Mouse (Mus musculus): ENCODE measurements around the gene Abcf1. TPM values are rescaled to one million over a fixed set of nuclear protein-coding genes. Genes with fewer than 3 reads are reported as not detected.

Gene Abcf1
- total and polyA plus RNA-seq, 3 experiments = 52.8 to 290 (median 110) TPM

DNA sequence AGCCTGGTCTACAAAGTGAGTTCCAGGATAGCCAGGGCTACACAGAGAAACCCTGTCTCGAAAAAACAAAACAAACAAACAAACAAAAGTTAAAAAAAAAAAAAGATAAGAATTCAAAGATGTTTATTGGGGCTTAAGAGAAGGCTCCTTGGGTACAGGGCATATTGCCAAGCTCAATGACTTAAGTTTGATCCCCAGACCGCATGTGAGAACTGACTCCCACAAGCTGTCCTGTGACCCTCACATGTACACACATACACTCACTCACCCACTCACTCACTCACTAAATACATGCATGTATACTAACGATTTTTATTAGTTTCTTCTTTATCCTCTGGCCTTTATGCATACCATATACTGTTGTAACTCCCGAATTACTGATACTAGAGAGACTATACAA is 30.8 kb upstream of the Abcf1 start:
- Histone ChIP-seq H3K4me3 (replicated peaks in 1 of 3; ENCODE audit: low read depth in 2 of 3, low read length in 2 of 3, poor library complexity in 1 of 3) (no peak overlapping the region), H3K4me1 (ENCODE audit: control insufficient read depth in 1 of 2, insufficient read depth in 2 of 2) (peaks cover 7 to 35% of the 10 kb centered on the region in 2 experiments; a peak in 2 of 4 replicates), H3K27me3 (replicated peaks) (no peaks in the 10 kb centered on the region), H3K79me2 (replicated peaks; ENCODE audit: control insufficient read depth, extremely low read depth, insufficient read depth, poor library complexity, severe bottlenecking) (peaks cover 55% of the 10 kb centered on the region), H3K9me3 (replicated peaks; ENCODE audit: low read length) (peaks cover 28% of the 10 kb centered on the region), H3K36me3 (replicated peaks in 1 of 2; ENCODE audit: control insufficient read depth in 1 of 2, insufficient read depth in 1 of 2, low read length in 1 of 2) (peaks cover 15 to 30% of the 10 kb centered on the region in 2 experiments), H3K27ac (ENCODE audit: insufficient read depth, low read depth) (peak overlapping the region; percentile 86), H3K4me2 (ENCODE audit: insufficient read depth, low read depth, poor library complexity, severe bottlenecking) (peak overlapping the region; percentile 85; the same call in 1 of the 2 replicates), H3K9ac (ENCODE audit: insufficient read depth, low read depth) (peak overlapping the region; percentile 66)
- no peak for DNase-seq (ENCODE audit: extremely low read depth)
- TF ChIP-seq BHLHE40 (IDR thresholded peaks at IDR 0.05; ENCODE audit: low read depth, low read length) (no peak), SIN3A (IDR thresholded peaks at IDR 0.05; ENCODE audit: low read length) (no peak), POLR2A (IDR thresholded peaks at IDR 0.05; ENCODE audit: low read depth, low read length) (no peak)
- dilution Hi-C loops (cut with MboI; ENCODE audit: extremely low pct_ligation_motif_present, extremely low pct_unique_long_range_greater_than_20kb, low sequenced_read_pairs) (no loop called here), in situ Hi-C loops (cut with MboI; ENCODE audit: low pct_ligation_motif_present, low pct_unique_long_range_greater_than_20kb, low sequenced_read_pairs) (no loop called here)

DNA sequence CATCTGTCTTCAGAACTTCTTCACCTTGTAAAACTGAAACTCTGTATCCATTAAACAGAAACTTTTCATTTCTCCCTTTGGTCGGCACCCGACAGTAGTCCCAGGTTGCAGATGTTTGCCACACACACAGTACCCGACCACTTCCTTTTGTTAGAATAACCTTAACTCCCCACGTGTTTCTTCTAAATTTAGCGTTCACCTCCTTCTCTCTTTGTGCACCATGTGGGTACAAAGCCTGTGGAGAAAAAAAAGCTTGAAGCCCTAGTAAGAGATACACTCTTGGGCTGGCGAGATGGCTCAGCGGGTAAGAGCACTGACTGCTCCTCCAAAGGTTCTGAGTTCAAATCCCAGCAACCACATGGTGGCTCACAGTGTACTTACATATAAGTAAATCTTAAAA is 29.8 kb upstream of the Abcf1 start:
- H3K27me3 ChIP-seq (replicated peaks) = no peaks in the 10 kb centered on the region
- H3K27ac ChIP-seq (ENCODE audit: insufficient read depth, low read depth) = peak overlapping the region; percentile 61; the same call in 1 of the 2 replicates
- peaks cover 7 to 35% of the 10 kb centered on the region in 2 experiments; a peak in 2 of 4 replicates for H3K4me1 ChIP-seq (ENCODE audit: control insufficient read depth in 1 of 2, insufficient read depth in 2 of 2)
- dilution Hi-C loops (cut with MboI; ENCODE audit: extremely low pct_ligation_motif_present, extremely low pct_unique_long_range_greater_than_20kb, low sequenced_read_pairs) (no loop called here), in situ Hi-C loops (cut with MboI; ENCODE audit: low pct_ligation_motif_present, low pct_unique_long_range_greater_than_20kb, low sequenced_read_pairs) (no loop called here)
- peak; percentile 85 for DNase-seq (ENCODE audit: extremely low read depth)
- no peak overlapping the region for H3K9ac ChIP-seq (ENCODE audit: insufficient read depth, low read depth)
- peaks cover 57% of the 10 kb centered on the region for H3K79me2 ChIP-seq (replicated peaks; ENCODE audit: control insufficient read depth, extremely low read depth, insufficient read depth, poor library complexity, severe bottlenecking)
- peaks cover 11 to 21% of the 10 kb centered on the region in 2 experiments for H3K36me3 ChIP-seq (replicated peaks in 1 of 2; ENCODE audit: control insufficient read depth in 1 of 2, insufficient read depth in 1 of 2, low read length in 1 of 2)
- H3K9me3 ChIP-seq (replicated peaks; ENCODE audit: low read length) = peaks cover 20% of the 10 kb centered on the region
- no peak overlapping the region for H3K4me2 ChIP-seq (ENCODE audit: insufficient read depth, low read depth, poor library complexity, severe bottlenecking)
- no peak for TF ChIP-seq CHD1 (IDR thresholded peaks at IDR 0.05; ENCODE audit: low read depth, low read length)
- peak; percentile 89 for TF ChIP-seq EP300 (IDR thresholded peaks at IDR 0.05; ENCODE audit: low read length)
- no peak for TF ChIP-seq NRF1 (IDR thresholded peaks at IDR 0.05; ENCODE audit: low read depth, low read length)
- 0 out of 2 replicates have a peak, but pooled peaks have one; percentile 45 for TF ChIP-seq MAFK (IDR thresholded peaks at IDR 0.05; ENCODE audit: insufficient replicate concordance, low read length)
- peak; percentile 80; the same call in 1 of the 2 replicates for TF ChIP-seq MYC (IDR thresholded peaks at IDR 0.05; ENCODE audit: low read depth, low read length)
- no peak for TF ChIP-seq ZC3H11A (IDR thresholded peaks at IDR 0.05; ENCODE audit: low read depth, low read length)
- peak; percentile 88 for TF ChIP-seq IRF4 (IDR thresholded peaks at IDR 0.05; ENCODE audit: low read depth, low read length)
- peak; percentile 88 for TF ChIP-seq TCF12 (IDR thresholded peaks at IDR 0.05; ENCODE audit: low read depth, low read length)
- peak; percentile 91 for TF ChIP-seq MEF2A (IDR thresholded peaks at IDR 0.05; ENCODE audit: borderline replicate concordance, low read depth, low read length)
- peak; percentile 80 for TF ChIP-seq BHLHE40 (IDR thresholded peaks at IDR 0.05; ENCODE audit: low read depth, low read length)
- TF ChIP-seq MAX (IDR thresholded peaks at IDR 0.05; ENCODE audit: low read length) = peak; percentile 70; the same call in 1 of the 2 replicates
- TF ChIP-seq MXI1 (IDR thresholded peaks at IDR 0.05; ENCODE audit: low read depth, low read length) = peak; percentile 79; the same call in 1 of the 2 replicates
- TF ChIP-seq TBP (conservative IDR thresholded peaks at IDR 0.05; ENCODE audit: low read depth, low read length) = peak; percentile 92
- peak; percentile 92 for TF ChIP-seq ETS1 (conservative IDR thresholded peaks at IDR 0.05; ENCODE audit: low read depth, low read length)
- peak; percentile 82; the same call in 1 of the 2 replicates for TF ChIP-seq SIN3A (IDR thresholded peaks at IDR 0.05; ENCODE audit: low read length)
- peak; percentile 57; the same call in 1 of the 2 replicates for TF ChIP-seq JUND (conservative IDR thresholded peaks at IDR 0.05; ENCODE audit: low read depth, low read length)
- TF ChIP-seq CHD2 (IDR thresholded peaks at IDR 0.05; ENCODE audit: low read length) = no peak
- no peak for TF ChIP-seq USF1 (IDR thresholded peaks at IDR 0.05; ENCODE audit: low read depth, low read length)
- TF ChIP-seq ZMIZ1 (IDR thresholded peaks at IDR 0.05; ENCODE audit: low read depth, low read length) = no peak
- peak; percentile 85 for TF ChIP-seq ZNF384 (IDR thresholded peaks at IDR 0.05; ENCODE audit: low read depth, low read length)
- peak overlapping the region in 1 of 3 experiments; percentile 16 for H3K4me3 ChIP-seq (replicated peaks in 1 of 3; ENCODE audit: low read depth in 2 of 3, low read length in 2 of 3, poor library complexity in 1 of 3)
